Mouse (Mus musculus) erythroblast, adult 5-6 weeks (primary cell): Measurements from ENCODE around the gene Ccdc188. TPM values are rescaled to one million over a fixed set of nuclear protein-coding genes. Genes with fewer than 3 reads are reported as not detected.

Experiments used
- ATAC-seq: replicated peaks from 2 replicates; pipeline ENCODE4 v1.8.0; 2016; ENCODE audit warnings: moderate number of reproducible peaks, mild to moderate bottlenecking, moderate TSS enrichment, inconsistent platforms; ENCODE audit not compliant: poor library complexity, low FRiP score, severe bottlenecking
- total RNA-seq, 2 experiments: library from RNA; stranded (forward) in 1 of 2; stranded (reverse) in 1 of 2; fragments of 150-400 nt in 1 of 2; fragments of 200-764, 138-1000 nt in 1 of 2; gene quantifications; 2 replicates each; pipeline versions ENCODE4 v1.2.3 to v1.2.4; 2015 to 2017; ENCODE audit warnings: low replicate concordance in 2 of 2

Ccdc188 gene
- total RNA-seq, 2 experiments from 2014 or later: not detected

GRCm38 (mm10) chr16:18268182-18268581 is 50.5 kb downstream of the Ccdc188 start:
- no peak for ATAC-seq

Other genes starting within 250 kb of the Ccdc188 start
- not detected in 2 replicates for gene Vpreb2, start 237.5 kb upstream of the Ccdc188 start, total RNA-seq (2015; ENCODE audit: low replicate concordance)
- gene Vpreb2, start 237.5 kb upstream of the Ccdc188 start, total RNA-seq (2017; ENCODE audit: low replicate concordance): not detected in 2 replicates
- gene Dgcr6, start 165.0 kb upstream of the Ccdc188 start, total RNA-seq (2015; ENCODE audit: low replicate concordance): 0.96 and 7.9 TPM in 2 replicates
- 1.6 and 6.6 TPM in 2 replicates for gene Dgcr6, start 165.0 kb upstream of the Ccdc188 start, total RNA-seq (2017; ENCODE audit: low replicate concordance)
- gene Prodh, start 127.7 kb upstream of the Ccdc188 start, total RNA-seq (2015; ENCODE audit: low replicate concordance): 3.3 and 6.3 TPM in 2 replicates
- gene Prodh, start 127.7 kb upstream of the Ccdc188 start, total RNA-seq (2017; ENCODE audit: low replicate concordance): 4.7 and 7.4 TPM in 2 replicates
- gene Rtn4r, start 90.2 kb upstream of the Ccdc188 start, total RNA-seq (2015; ENCODE audit: low replicate concordance): 0.42 and 0.96 TPM in 2 replicates
- gene Rtn4r, start 90.2 kb upstream of the Ccdc188 start, total RNA-seq (2017; ENCODE audit: low replicate concordance): not detected in 2 replicates
- gene Zdhhc8, start 17.3 kb downstream of the Ccdc188 start, total RNA-seq (2015; ENCODE audit: low replicate concordance): 1.5 and 3.1 TPM in 2 replicates
- gene Zdhhc8, start 17.3 kb downstream of the Ccdc188 start, total RNA-seq (2017; ENCODE audit: low replicate concordance): 0.26 and 0.56 TPM in 2 replicates
- 20.9 and 48.0 TPM in 2 replicates for gene Trmt2a, start 30.8 kb downstream of the Ccdc188 start, total RNA-seq (2015; ENCODE audit: low replicate concordance)
- gene Trmt2a, start 30.8 kb downstream of the Ccdc188 start, total RNA-seq (2017; ENCODE audit: low replicate concordance): 16.4 and 19.1 TPM in 2 replicates
- 74.6 and 96.3 TPM in 2 replicates for gene Ranbp1, start 30.9 kb downstream of the Ccdc188 start, total RNA-seq (2015; ENCODE audit: low replicate concordance)
- 83.7 and 90.7 TPM in 2 replicates for gene Ranbp1, start 30.9 kb downstream of the Ccdc188 start, total RNA-seq (2017; ENCODE audit: low replicate concordance)
- gene Gm49776, start 40.4 kb downstream of the Ccdc188 start, total RNA-seq (2015; ENCODE audit: low replicate concordance): not detected in 2 replicates
- gene Gm49776, start 40.4 kb downstream of the Ccdc188 start, total RNA-seq (2017; ENCODE audit: low replicate concordance): not detected in 2 replicates
- gene Dgcr8, start 71.4 kb downstream of the Ccdc188 start, total RNA-seq (2015; ENCODE audit: low replicate concordance): 16.3 and 30.2 TPM in 2 replicates
- 38.3 and 46.7 TPM in 2 replicates for gene Dgcr8, start 71.4 kb downstream of the Ccdc188 start, total RNA-seq (2017; ENCODE audit: low replicate concordance)
- 8.8 and 26.9 TPM in 2 replicates for gene Tango2, start 130.2 kb downstream of the Ccdc188 start, total RNA-seq (2015; ENCODE audit: low replicate concordance)
- gene Tango2, start 130.2 kb downstream of the Ccdc188 start, total RNA-seq (2017; ENCODE audit: low replicate concordance): 8.8 and 12.1 TPM in 2 replicates
- 1.5 and 2.7 TPM in 2 replicates for gene Arvcf, start 130.3 kb downstream of the Ccdc188 start, total RNA-seq (2015; ENCODE audit: low replicate concordance)
- gene Arvcf, start 130.3 kb downstream of the Ccdc188 start, total RNA-seq (2017; ENCODE audit: low replicate concordance): 8.7 TPM in 1 of 2 replicates, not detected in the other
- gene Txnrd2, start 208.5 kb downstream of the Ccdc188 start, total RNA-seq (2015; ENCODE audit: low replicate concordance): 274 and 358 TPM in 2 replicates
- 493 and 499 TPM in 2 replicates for gene Txnrd2, start 208.5 kb downstream of the Ccdc188 start, total RNA-seq (2017; ENCODE audit: low replicate concordance)
- gene Comt, start 209.0 kb downstream of the Ccdc188 start, total RNA-seq (2015; ENCODE audit: low replicate concordance): 27.9 and 29.9 TPM in 2 replicates
- gene Comt, start 209.0 kb downstream of the Ccdc188 start, total RNA-seq (2017; ENCODE audit: low replicate concordance): 26.8 and 29.1 TPM in 2 replicates